Mouse (Mus musculus) ES-E14 (cell line): ENCODE measurements around the gene Plcg2. TPM values are rescaled to one million over a fixed set of nuclear protein-coding genes. Genes with fewer than 3 reads are reported as not detected.

Experiments used
- DNase-seq: peaks from one replicate; pipeline ENCODE4 v3.0.0-alpha.2; 2013; ENCODE audit warnings: low read depth, low spot score
- H3K27ac ChIP-seq: 2 replicates; pipeline ENCODE4 v1.5.1; 2012; ENCODE audit warnings: low read depth, mild to moderate bottlenecking, low read length, moderate library complexity, mixed read lengths; ENCODE audit not compliant: poor library complexity, insufficient read depth, severe bottlenecking
- H3K36me3 ChIP-seq: 2 replicates; pipeline ENCODE4 v1.6.1; 2012; ENCODE audit warnings: mild to moderate bottlenecking, low read length, moderate library complexity, mixed read lengths; ENCODE audit not compliant: control insufficient read depth, poor library complexity, insufficient read depth, severe bottlenecking
- H3K4me1 ChIP-seq, 2 experiments: fragments of 150-350 bp in 1 of 2; sonication (generic) in 1 of 2; 2 replicates each; pipeline ENCODE4 v1.6.1; 2012; ENCODE audit warnings: low read length in 2 of 2, mild to moderate bottlenecking in 1 of 2, mixed read lengths in 1 of 2; ENCODE audit not compliant: control insufficient read depth in 2 of 2, insufficient read depth in 2 of 2, poor library complexity in 1 of 2
- H3K4me3 ChIP-seq, 2 experiments: fragments of 150-350 bp in 1 of 2; sonication (generic) in 1 of 2; 2 replicates each; pipeline ENCODE4 v1.5.1; 2012; ENCODE audit warnings: low read length in 2 of 2, low read depth in 1 of 2, mild to moderate bottlenecking in 1 of 2, mixed read lengths in 1 of 2; ENCODE audit not compliant: insufficient read depth in 1 of 2, poor library complexity in 1 of 2, severe bottlenecking in 1 of 2
- H3K9ac ChIP-seq: 2 replicates; pipeline ENCODE4 v1.6.1; 2012; ENCODE audit warnings: low read depth, mild to moderate bottlenecking, low read length, mixed read lengths; ENCODE audit not compliant: poor library complexity, insufficient read depth, severe bottlenecking
- H3K9me3 ChIP-seq: fragments of 150-350 bp; sonication (generic); 2 replicates; pipeline ENCODE4 v1.6.1; 2012; ENCODE audit warnings: low read depth, mild to moderate bottlenecking, low read length; ENCODE audit not compliant: control insufficient read depth, insufficient read depth
- CHD2 ChIP-seq: IDR thresholded peaks from 2 replicates; pipeline ENCODE4 v1.6.1; 2014; ENCODE audit warnings: mild to moderate bottlenecking, low read depth, low read length, inconsistent platforms
- HCFC1 ChIP-seq: IDR thresholded peaks from 2 replicates; pipeline ENCODE4 v1.6.1; 2012; ENCODE audit warnings: low read length, inconsistent platforms, borderline replicate concordance; ENCODE audit not compliant: insufficient read depth
- MAFK ChIP-seq: IDR thresholded peaks from 2 replicates; pipeline ENCODE4 v1.6.1; 2014; ENCODE audit warnings: mild to moderate bottlenecking, low read depth, low read length, inconsistent platforms; ENCODE audit not compliant: insufficient read depth
- ZC3H11A ChIP-seq: IDR thresholded peaks from 2 replicates; pipeline ENCODE4 v1.6.1; 2012; ENCODE audit warnings: low read depth, mild to moderate bottlenecking, inconsistent platforms, low read length, borderline replicate concordance
- ZNF384 ChIP-seq: IDR thresholded peaks from 2 replicates; pipeline ENCODE4 v1.6.1; 2012; ENCODE audit warnings: low read depth, low read length, inconsistent platforms
- in situ Hi-C, 2 experiments: fragments of 600-800 bp; cut with MboI; formaldehyde crosslinking; loops; one replicate each; pipeline ENCODE4 v1.15.1; 2025; ENCODE audit warnings: low sequenced_read_pairs in 2 of 2, inconsistent platforms in 1 of 2; ENCODE audit not compliant: unreplicated experiment in 2 of 2
- total RNA-seq: library from RNA; depleted of rRNA; stranded (reverse); fragments of 300-350 nt; gene quantifications from 2 replicates; pipeline ENCODE4 v1.2.3, GENCODE M21; 2012

Plcg2 gene
- total RNA-seq, 1 experiment: 32.4 TPM

- H3K36me3 ChIP-seq: peaks cover 4% of the 10 kb centered on the region; the same call in 1 of the 2 replicates
- H3K4me3 ChIP-seq: no peak overlapping the region
- no peaks in the 10 kb centered on the region for H3K9me3 ChIP-seq
- H3K9ac ChIP-seq: no peak overlapping the region
- TF ChIP-seq ZNF384 (no peak), ZC3H11A (peak; percentile 75; the same call in 1 of the 2 replicates), MAFK (no peak)
- H3K4me1 ChIP-seq: peaks cover 0 to 2% of the 10 kb centered on the region in 2 experiments; a peak in 1 of 4 replicates
- H3K27ac ChIP-seq: no peak overlapping the region
- DNase-seq: peak; percentile 60
- in situ Hi-C loops: no loop called here
These were observed 71.3 kb downstream of the Plcg2 start for GRCm38 (mm10) chr8:117569409-117569808.

- no peak for DNase-seq
- no peak overlapping the region for H3K4me3 ChIP-seq
- no peak overlapping the region for H3K9ac ChIP-seq
- peaks cover 0 to 5% of the 10 kb centered on the region in 2 experiments; a peak in 2 of 4 replicates for H3K4me1 ChIP-seq
- peaks cover 15% of the 10 kb centered on the region; the same call in 1 of the 2 replicates for H3K36me3 ChIP-seq
- no peaks in the 10 kb centered on the region for H3K9me3 ChIP-seq
- no peak overlapping the region for H3K27ac ChIP-seq
- TF ChIP-seq ZNF384 (no peak), CHD2 (no peak), MAFK (no peak), HCFC1 (no peak), ZC3H11A (no peak)
- in situ Hi-C loops: no loop called here
These were observed 78.2 kb downstream of the Plcg2 start for GRCm38 (mm10) chr8:117576291-117576785.

GRCm38 (mm10) chr8:117577059-117577458 is 79.0 kb downstream of the Plcg2 start:
- Histone ChIP-seq H3K4me1 (peaks cover 0 to 5% of the 10 kb centered on the region in 2 experiments; a peak in 2 of 4 replicates), H3K9me3 (no peaks in the 10 kb centered on the region), H3K9ac (no peak overlapping the region), H3K4me3 (no peak overlapping the region), H3K27ac (no peak overlapping the region), H3K36me3 (peaks cover 18% of the 10 kb centered on the region; the same call in 1 of the 2 replicates)
- DNase-seq: no peak
- in situ Hi-C loops: no loop called here
- TF ChIP-seq ZC3H11A (no peak), HCFC1 (no peak), CHD2 (no peak), ZNF384 (no peak)

GRCm38 (mm10) chr8:117577883-117578282 is 79.8 kb downstream of the Plcg2 start:
- Histone ChIP-seq H3K27ac (no peak overlapping the region; the same call in 1 of the 2 replicates), H3K4me1 (peaks cover 0 to 5% of the 10 kb centered on the region in 2 experiments; a peak in 2 of 4 replicates), H3K4me3 (no peak overlapping the region), H3K9me3 (no peaks in the 10 kb centered on the region), H3K9ac (no peak overlapping the region), H3K36me3 (peaks cover 18% of the 10 kb centered on the region; the same call in 1 of the 2 replicates)
- TF ChIP-seq ZNF384: no peak
- TF ChIP-seq CHD2: no peak
- TF ChIP-seq HCFC1: no peak
- no peak for TF ChIP-seq MAFK
- TF ChIP-seq ZC3H11A: no peak
- in situ Hi-C loops: no loop called here
- peak; percentile 35 for DNase-seq
